Mouse (Mus musculus) spleen, adult 2 months (tissue): Measurements from ENCODE around the gene Tbxas1.

ENCODE experiments used
- CTCF ChIP-seq: fragments of 200-500 bp; IDR thresholded peaks from 2 replicates; pipeline ENCODE4 v1.5.1; 2011; ENCODE audit warnings: mild to moderate bottlenecking, inconsistent platforms; ENCODE audit not compliant: insufficient read depth, insufficient read length, insufficient replicate concordance; ENCODE audit errors: extremely low read depth
- POLR2A ChIP-seq: fragments of 200-500 bp; IDR thresholded peaks from 2 replicates; pipeline ENCODE4 v1.6.1; 2011; ENCODE audit warnings: low read depth, low read length, inconsistent platforms

DNA sequence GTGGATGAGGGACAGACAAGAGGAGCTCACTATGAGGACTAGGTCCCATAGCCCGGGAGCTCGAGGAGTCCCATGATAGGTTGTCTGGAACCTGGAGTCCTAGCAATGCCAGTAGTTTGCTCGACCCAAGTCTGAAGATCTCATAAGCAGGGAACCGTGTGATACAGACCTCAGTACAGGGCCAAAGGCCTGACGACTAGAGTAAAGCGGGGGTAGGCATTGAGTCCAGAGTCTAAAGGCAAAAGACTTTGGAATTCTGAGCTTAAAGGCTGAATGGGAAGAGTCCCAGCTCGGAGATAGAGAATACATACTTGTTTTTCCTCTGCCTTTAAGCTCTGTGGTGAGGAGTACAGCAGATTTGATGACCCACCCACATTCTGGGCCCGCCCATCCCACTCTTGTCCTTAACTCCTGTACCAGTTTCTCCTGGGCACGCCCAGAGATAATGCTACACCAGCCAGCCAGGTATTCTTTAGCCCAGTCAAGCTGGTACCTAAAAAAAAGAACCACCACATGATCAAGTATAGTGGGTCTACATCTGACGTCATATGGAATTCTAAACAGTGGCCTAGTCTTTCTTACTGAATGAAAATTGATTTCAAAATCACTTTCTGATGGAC lies 27.7 kb downstream of the Tbxas1 start:
- TF ChIP-seq CTCF (no peak), POLR2A (no peak)
